21 mouse cellular contexts compared by ENCODE assay signal in genomic region chr19:4555086-4555485, GRCm38 (mm10). TPM values are rescaled to one million over a fixed set of nuclear protein-coding genes. Genes with fewer than 3 reads are reported as not detected.
DNase-seq lines count a peak whose midpoint lies in the region; ATAC-seq and TF ChIP-seq lines count a peak whose summit lies in the region.
"Had no signal": no experiment of that assay in that cellular context is flagged by ENCODE, and none has a peak within 500 bp of the region (broad histone marks: within the 10 kb centered on the region; RNA-seq: fewer than 3 reads in every experiment).

No protein-coding gene starts in this region.

- no peak overlapping the region for H3K27ac ChIP-seq in kidney, embryonic 16.5 days (ENCODE audit: low read length)
- no peak overlapping the region for H3K27ac ChIP-seq in lung, postnatal 0 days (ENCODE audit: low read length)
- peak overlapping the region; percentile 100 for H3K27ac ChIP-seq in liver, embryonic 13.5 days
- H3K27ac ChIP-seq: forebrain, embryonic 13.5 days; heart, adult 2 months; heart, embryonic 15.5 days; limb, embryonic 12.5 days; macrophage; midbrain, embryonic 10.5 days had no signal

- no peaks in the 10 kb centered on the region for H3K36me3 ChIP-seq in kidney, embryonic 16.5 days (ENCODE audit: insufficient read depth, low read length)
- no peaks in the 10 kb centered on the region for H3K36me3 ChIP-seq in lung, postnatal 0 days (ENCODE audit: insufficient read depth, low read length)
- no peaks in the 10 kb centered on the region for H3K36me3 ChIP-seq in liver, embryonic 13.5 days
- H3K36me3 ChIP-seq: heart, embryonic 15.5 days; limb, embryonic 12.5 days; midbrain, embryonic 10.5 days had no signal

- H3K4me3 ChIP-seq in kidney, embryonic 16.5 days (ENCODE audit: low read length) = no peak overlapping the region
- no peak overlapping the region for H3K4me3 ChIP-seq in lung, postnatal 0 days (ENCODE audit: low read depth, low read length)
- no peak overlapping the region for H3K4me3 ChIP-seq in liver, embryonic 13.5 days (replicated peaks)
- H3K4me3 ChIP-seq: forebrain, embryonic 13.5 days; heart, adult 2 months; heart, embryonic 15.5 days; limb, embryonic 12.5 days; midbrain, embryonic 10.5 days had no signal

- H3K27me3 ChIP-seq in kidney, embryonic 16.5 days (ENCODE audit: insufficient read depth, low read length) = no peaks in the 10 kb centered on the region
- no peaks in the 10 kb centered on the region for H3K27me3 ChIP-seq in lung, postnatal 0 days (replicated peaks; ENCODE audit: insufficient read depth, low read length)
- H3K27me3 ChIP-seq in liver, embryonic 13.5 days = no peaks in the 10 kb centered on the region
- H3K27me3 ChIP-seq: forebrain, embryonic 13.5 days; heart, embryonic 15.5 days; limb, embryonic 12.5 days had no signal

- peak; percentile 53 for DNase-seq in kidney, adult 18-20 months
- peak; percentile 13 for DNase-seq in lung, postnatal 0 days (ENCODE audit: low spot score)
- DNase-seq in lung, postnatal 4 days = no peak
- peak; percentile 27 for DNase-seq in kidney, postnatal 14 days
- DNase-seq in liver, embryonic 13.5 days = no peak
- DNase-seq in ovary, adult 18-20 months (ENCODE audit: low spot score) = no peak
- DNase-seq: heart, adult 2 months; heart, postnatal 4 days; right cerebral cortex, adult 18-20 months; thymus, postnatal 36 days had no signal

- H3K4me2 ChIP-seq in kidney, embryonic 16.5 days (replicated peaks; ENCODE audit: low read depth, low read length) = no peak overlapping the region
- H3K4me2 ChIP-seq in lung, postnatal 0 days (replicated peaks; ENCODE audit: low read depth, low read length) = no peak overlapping the region
- no peak overlapping the region for H3K4me2 ChIP-seq in liver, embryonic 13.5 days
- H3K4me2 ChIP-seq: forebrain, embryonic 13.5 days; heart, embryonic 15.5 days; limb, embryonic 12.5 days had no signal

- no peak for TF ChIP-seq CTCF in lung, postnatal 0 days (IDR thresholded peaks at IDR 0.05)

- no peak for ATAC-seq in kidney, embryonic 16.5 days (ENCODE audit: low FRiP score, low TSS enrichment)
- no peak for ATAC-seq in lung, postnatal 0 days
- no peak for ATAC-seq in liver, embryonic 13.5 days (ENCODE audit: low read depth)
- ATAC-seq: forebrain, embryonic 13.5 days had no signal

- H3K9me3 ChIP-seq in kidney, embryonic 16.5 days (ENCODE audit: low read length) = no peaks in the 10 kb centered on the region
- H3K9me3 ChIP-seq in lung, postnatal 0 days (ENCODE audit: low read length) = no peaks in the 10 kb centered on the region
- H3K9me3 ChIP-seq in liver, embryonic 13.5 days (replicated peaks) = no peaks in the 10 kb centered on the region
- H3K9me3 ChIP-seq: forebrain, embryonic 13.5 days; heart, embryonic 15.5 days; limb, embryonic 12.5 days; midbrain, embryonic 10.5 days had no signal

- no peak overlapping the region for H3K9ac ChIP-seq in kidney, embryonic 16.5 days (replicated peaks; ENCODE audit: low read length)
- H3K9ac ChIP-seq in lung, postnatal 0 days (replicated peaks; ENCODE audit: low read depth) = no peak overlapping the region
- peak overlapping the region; percentile 66 for H3K9ac ChIP-seq in liver, embryonic 13.5 days
- H3K9ac ChIP-seq: forebrain, embryonic 13.5 days; heart, embryonic 15.5 days; limb, embryonic 12.5 days had no signal

- TF ChIP-seq EP300 in lung, postnatal 0 days (IDR thresholded peaks at IDR 0.05) = no peak

- H3K4me1 ChIP-seq in kidney, embryonic 16.5 days (ENCODE audit: insufficient read depth, low read length) = no peaks in the 10 kb centered on the region
- H3K4me1 ChIP-seq in lung, postnatal 0 days (ENCODE audit: insufficient read depth, low read depth, low read length) = peaks cover 9% of the 10 kb centered on the region; the same call in 1 of the 2 replicates
- H3K4me1 ChIP-seq in liver, embryonic 13.5 days (replicated peaks) = peaks cover 86% of the 10 kb centered on the region

- 61% methylated on average over 7 of the region's 7 CpGs for WGBS in kidney, embryonic 16.5 days
- 29% methylated on average over 7 of the region's 7 CpGs for WGBS in lung, postnatal 0 days
- WGBS in liver, embryonic 13.5 days (ENCODE audit: insufficient replicate concordance) = 80% methylated on average over 7 of the region's 7 CpGs

RNA-seq across cellular contexts. Expression of gene Pcx, which starts 44.8 kb away (rescaled TPM):
- 56.3 and 70.9 TPM in 2 replicates for polyA plus RNA-seq in kidney, embryonic 16.5 days (2015; fragmentation: Nextera tagmentation; extraction: Ambion mirVana)
- 38.6 and 40.9 TPM in 2 replicates for polyA plus RNA-seq in lung, postnatal 0 days (2015; fragmentation: Nextera tagmentation; extraction: Ambion mirVana)
- 31.4 and 35.1 TPM in 2 replicates for polyA plus RNA-seq in liver, embryonic 13.5 days (2015; fragmentation: Nextera tagmentation; extraction: Ambion mirVana)

RNA-seq across cellular contexts. Expression of gene 2010003K11Rik, which starts 56.7 kb away (rescaled TPM):
- 0.22 TPM in 1 of 2 replicates, not detected in the other for polyA plus RNA-seq in kidney, embryonic 16.5 days (2015; fragmentation: Nextera tagmentation; extraction: Ambion mirVana)
- 0.12 and 0.20 TPM in 2 replicates for polyA plus RNA-seq in lung, postnatal 0 days (2015; fragmentation: Nextera tagmentation; extraction: Ambion mirVana)
- polyA plus RNA-seq in liver, embryonic 13.5 days (2015; fragmentation: Nextera tagmentation; extraction: Ambion mirVana) = not detected in 2 replicates
- polyA plus RNA-seq: C2C12; cerebellum, adult 2 months; embryonic facial prominence, embryonic 11.5 days; forebrain, embryonic 13.5 days; frontal cortex, adult 2 months; heart, embryonic 15.5 days; limb, embryonic 12.5 days; macrophage; midbrain, embryonic 10.5 days; neural tube, embryonic 11.5 days had no signal

Comparison
In these comparisons a context has a peak if more than half of its experiments do, and no peak if none do; other contexts are left out.
1. DNase-seq: peak in kidney, adult 18-20 months (single experiment), lung, postnatal 0 days (single experiment) and kidney, postnatal 14 days (single experiment); none in lung, postnatal 4 days (0 of 2), liver, embryonic 13.5 days (single experiment) and ovary, adult 18-20 months (single experiment).